Mouse (Mus musculus) activated CD4-positive, CD25-positive, alpha-beta regulatory T cell (primary cell): ENCODE measurements around the gene Mxd3. TPM values are rescaled to one million over a fixed set of nuclear protein-coding genes. Genes with fewer than 3 reads are reported as not detected.

Experiments
- polyA plus RNA-seq, 2 experiments: library from polyadenylated mRNA; unstranded; fragments of 100-300 nt; shearing (Covaris generic); gene quantifications; one replicate each; pipeline ENCODE4 v1.2.1; 2017

Mxd3 gene
- 10 to 100 TPM in 1 of 2 experiments, 1 to 10 TPM in 1; 6.7 to 11.3 TPM for polyA plus RNA-seq

DNA sequence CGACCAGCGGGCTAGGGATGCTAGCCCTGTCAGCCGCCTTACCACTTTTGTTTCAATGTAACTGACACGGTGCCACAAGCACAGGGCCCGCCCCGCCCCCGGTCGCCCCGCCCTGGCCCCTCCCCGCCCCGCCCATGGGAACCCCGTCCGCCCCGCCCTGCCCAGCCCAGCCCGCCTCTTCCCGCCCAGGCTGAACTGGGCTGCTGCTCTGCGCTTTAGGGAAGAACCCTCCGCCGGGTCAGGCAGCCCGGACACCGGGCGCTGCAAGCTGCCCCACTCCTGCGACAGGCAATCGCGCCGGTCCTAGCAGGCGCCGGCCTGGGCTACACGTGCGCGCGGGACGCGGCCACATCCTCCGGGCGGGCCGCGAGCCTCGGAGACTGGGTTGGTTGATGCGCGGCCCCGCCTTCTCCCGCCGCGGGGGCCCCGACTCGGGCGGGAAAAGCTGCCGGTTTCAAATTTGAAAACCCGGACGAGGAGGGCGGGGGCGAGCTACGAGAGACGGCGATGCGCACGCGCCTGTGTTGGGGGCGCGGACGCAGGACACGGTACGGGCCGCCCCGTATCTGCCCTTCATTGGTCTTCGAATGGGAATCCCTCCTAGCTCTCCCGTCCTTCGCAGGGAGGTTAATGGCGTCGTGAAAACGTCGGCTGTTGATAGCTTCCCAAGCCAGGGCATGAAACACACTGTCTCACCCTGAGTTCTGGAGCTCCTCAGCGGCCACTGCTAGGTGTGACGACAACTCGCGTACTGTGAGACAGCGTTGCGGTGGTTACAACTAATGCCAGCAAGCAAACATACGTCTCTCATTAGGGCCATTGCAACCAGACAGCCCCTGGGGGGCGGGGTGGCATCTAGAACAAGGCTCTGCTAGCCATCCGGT lies at the start of gene Mxd3:
Mxd3 (minus strand) TSS at position 141 of the 884 bp plus-strand sequence.

GRCm38 (mm10) chr13:55369531-55370114 lies 40.0 kb upstream of the Mxd3 start, which contains the start of gene Rgs14:
Rgs14 (plus strand) TSS chr13:55369732.

DNA sequence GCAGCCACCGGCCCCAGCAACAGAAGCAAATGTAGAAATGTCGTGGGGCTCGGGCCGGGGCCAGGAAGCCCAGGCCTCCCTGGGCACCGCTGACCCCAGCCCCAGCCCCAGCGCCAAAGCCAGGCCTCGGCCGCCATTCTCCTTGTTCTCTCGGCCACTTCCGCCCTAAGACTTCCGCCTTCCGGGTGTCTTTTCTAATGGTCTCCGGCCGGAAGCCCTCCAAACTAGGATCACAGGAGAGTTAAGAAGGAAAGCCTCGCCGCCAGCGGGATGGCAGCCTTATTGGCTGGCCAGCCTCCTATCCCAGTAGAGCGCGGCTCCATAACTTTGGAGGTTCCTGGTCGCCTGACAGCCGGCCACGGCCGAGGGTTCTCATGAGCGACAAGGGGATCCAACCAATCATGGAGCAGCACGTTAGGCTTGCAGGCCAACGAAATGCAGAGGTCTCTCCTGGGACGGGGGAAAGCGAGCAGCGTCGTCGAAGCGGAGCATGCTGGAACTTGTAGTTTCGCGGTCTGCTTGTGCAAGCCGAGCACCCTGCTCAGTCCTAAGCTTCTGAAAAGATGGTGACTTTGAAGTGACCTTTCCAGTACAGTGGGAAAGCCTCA lies 32.9 kb upstream of the Mxd3 start, which contains the start of gene Lman2:
Lman2 (minus strand) TSS at position 331 of the 608 bp plus-strand sequence.

GRCm38 (mm10) chr13:55321434-55322129 lies 8.0 kb downstream of the Mxd3 start, which contains the start of gene Rab24:
Rab24 (minus strand) TSS chr13:55321946.

DNA sequence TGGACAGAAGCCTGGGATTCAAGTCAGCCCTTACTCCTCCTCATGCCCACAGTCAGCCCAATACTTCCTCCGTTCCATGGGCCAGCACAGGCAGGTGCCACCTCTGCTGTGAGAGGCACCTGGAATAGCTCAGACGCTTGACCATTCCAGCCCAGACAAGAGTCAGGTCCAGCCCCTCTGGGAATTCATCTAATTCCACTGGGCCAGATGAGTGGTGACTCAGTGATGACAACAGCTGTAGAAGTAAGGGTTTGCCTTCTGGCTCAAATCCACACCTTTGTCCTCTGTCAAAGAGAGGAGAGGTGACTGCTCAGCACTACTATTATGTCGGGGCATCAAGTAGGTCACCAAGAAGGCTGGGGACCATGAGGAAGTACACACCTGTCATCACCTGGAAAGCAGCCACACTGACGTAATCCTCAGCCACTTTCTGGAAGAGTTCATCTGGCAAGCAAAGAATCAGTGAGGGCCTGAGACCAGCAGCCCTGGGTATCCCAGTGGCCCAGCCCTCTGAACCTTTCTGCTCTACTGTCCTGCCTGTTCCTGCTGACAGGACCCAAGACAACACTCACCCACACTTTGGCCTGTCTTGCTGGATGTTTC lies 9.6 kb downstream of the Mxd3 start, which contains the start of gene Prelid1:
Prelid1 (plus strand) TSS at position 570 of the 603 bp plus-strand sequence.

Other genes with a start within 250 kb of the Mxd3 start
- 10 to 100 TPM; 55.3 to 68.8 TPM for gene Uimc1, start 229.5 kb downstream of the Mxd3 start, polyA plus RNA-seq
- 10 to 100 TPM; 24.1 to 25.4 TPM for gene Zfp346, start 224.5 kb downstream of the Mxd3 start, polyA plus RNA-seq
- not detected for gene Gm17617, start 196.3 kb downstream of the Mxd3 start, polyA plus RNA-seq
- not detected for gene Fgfr4, start 177.2 kb downstream of the Mxd3 start, polyA plus RNA-seq
- 10 to 100 TPM; 74.9 to 80.4 TPM for gene Nsd1, start 120.0 kb downstream of the Mxd3 start, polyA plus RNA-seq
- gene Prelid1, start 9.3 kb downstream of the Mxd3 start, polyA plus RNA-seq = 100 to 1,000 TPM; 419 to 452 TPM
- gene Rab24, start 7.9 kb downstream of the Mxd3 start, polyA plus RNA-seq = 100 to 1,000 TPM; 121 to 134 TPM
- gene Lman2, start 33.0 kb upstream of the Mxd3 start, polyA plus RNA-seq = 100 to 1,000 TPM; 118 to 171 TPM
- gene Rgs14, start 39.9 kb upstream of the Mxd3 start, polyA plus RNA-seq = 100 to 1,000 TPM in 1 of 2 experiments, 10 to 100 TPM in 1; 85.2 to 155 TPM
- gene Slc34a1, start 68.4 kb upstream of the Mxd3 start, polyA plus RNA-seq = under 1 TPM in 1 of 2 experiments, not detected in 1; 0.21 TPM
- gene Pfn3, start 85.4 kb upstream of the Mxd3 start, polyA plus RNA-seq = not detected
- not detected for gene F12, start 97.0 kb upstream of the Mxd3 start, polyA plus RNA-seq
- gene Grk6, start 115.2 kb upstream of the Mxd3 start, polyA plus RNA-seq = 100 to 1,000 TPM; 307 to 363 TPM
- gene Prr7, start 134.4 kb upstream of the Mxd3 start, polyA plus RNA-seq = 10 to 100 TPM in 1 of 2 experiments, 1 to 10 TPM in 1; 5.3 to 12.3 TPM
- under 1 TPM; 0.07 to 0.42 TPM for gene Dbn1, start 158.3 kb upstream of the Mxd3 start, polyA plus RNA-seq
- 10 to 100 TPM; 10.3 to 12.4 TPM for gene Pdlim7, start 183.9 kb upstream of the Mxd3 start, polyA plus RNA-seq
- 1 to 10 TPM; 1.0 to 2.0 TPM for gene Dok3, start 199.5 kb upstream of the Mxd3 start, polyA plus RNA-seq
- gene Ddx41, start 206.8 kb upstream of the Mxd3 start, polyA plus RNA-seq = 10 to 100 TPM; 65.1 to 77.7 TPM
- 10 to 100 TPM; 48.0 to 51.3 TPM for gene Fam193b, start 241.3 kb upstream of the Mxd3 start, polyA plus RNA-seq
- gene Tmed9, start 243.9 kb upstream of the Mxd3 start, polyA plus RNA-seq = 100 to 1,000 TPM; 274 to 325 TPM